Mouse (Mus musculus) retina, postnatal 7 days (tissue): ENCODE data around the gene Sytl1.

Experiments
- DNase-seq: peaks from one replicate; pipeline ENCODE4 v3.0.0-alpha.2; 2012; ENCODE audit warnings: low read depth, low spot score

Gene Sytl1

DNA sequence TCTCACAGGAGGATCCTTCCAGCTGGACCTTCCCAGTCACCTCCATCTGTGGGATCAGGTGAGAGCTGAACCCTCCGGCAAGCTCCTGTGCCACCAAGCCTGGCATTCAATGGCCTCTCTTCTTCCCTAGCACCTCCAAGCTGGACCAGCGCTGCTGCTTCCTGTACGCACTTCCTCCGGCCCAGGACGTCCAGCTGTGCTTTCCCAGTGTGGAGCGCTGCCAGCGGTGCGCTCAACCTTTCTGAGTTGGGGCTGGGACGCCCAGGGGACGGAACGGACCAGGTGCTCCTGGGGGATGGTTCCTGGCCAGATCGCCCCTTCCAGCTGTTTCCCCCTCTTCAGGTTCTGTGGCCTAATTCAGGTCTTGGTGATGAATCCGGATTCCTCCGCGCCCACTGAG, 15.8 kb downstream of the Sytl1 start:
- no peak for DNase-seq

DNA sequence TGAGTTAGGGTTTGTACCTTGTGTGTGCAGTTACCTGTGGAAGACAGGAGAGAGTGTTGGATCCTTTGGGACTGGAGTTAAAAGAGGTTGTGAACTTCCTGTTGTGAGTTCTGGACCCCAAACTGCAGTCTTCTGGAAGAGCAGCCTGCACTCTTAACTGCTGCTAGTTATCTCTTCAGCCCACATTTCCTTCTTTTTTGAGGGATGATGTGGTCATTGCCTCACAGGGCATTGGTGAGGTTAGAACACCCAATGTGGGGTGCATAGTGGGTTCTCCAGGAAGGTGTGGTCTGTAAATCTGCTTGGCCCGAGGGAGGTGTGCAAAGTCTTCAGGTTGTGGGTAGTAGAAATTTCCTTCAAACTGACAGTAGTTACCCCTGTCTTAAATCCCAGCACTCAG, 18.6 kb downstream of the Sytl1 start:
- no peak for DNase-seq

DNA sequence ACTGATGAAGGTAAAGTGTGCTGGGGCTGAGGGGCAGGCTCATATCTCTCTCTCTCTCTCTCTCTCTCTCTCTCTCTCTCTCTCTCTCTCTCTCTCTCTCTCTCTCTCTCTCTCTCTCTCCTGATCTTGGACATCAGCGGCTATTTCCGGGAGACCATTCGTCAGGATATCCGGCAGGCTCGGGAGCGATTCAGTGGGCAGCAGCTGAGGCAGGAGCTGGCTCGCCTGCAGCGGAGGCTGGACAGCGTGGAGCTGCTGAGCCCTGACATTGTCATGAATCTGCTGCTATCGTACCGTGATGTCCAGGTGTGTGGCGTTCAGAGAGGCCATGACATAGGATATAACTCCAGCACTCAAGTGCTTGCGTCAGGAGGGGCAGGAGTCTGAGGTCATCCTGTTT, 19.4 kb downstream of the Sytl1 start:
- DNase-seq: no peak

DNA sequence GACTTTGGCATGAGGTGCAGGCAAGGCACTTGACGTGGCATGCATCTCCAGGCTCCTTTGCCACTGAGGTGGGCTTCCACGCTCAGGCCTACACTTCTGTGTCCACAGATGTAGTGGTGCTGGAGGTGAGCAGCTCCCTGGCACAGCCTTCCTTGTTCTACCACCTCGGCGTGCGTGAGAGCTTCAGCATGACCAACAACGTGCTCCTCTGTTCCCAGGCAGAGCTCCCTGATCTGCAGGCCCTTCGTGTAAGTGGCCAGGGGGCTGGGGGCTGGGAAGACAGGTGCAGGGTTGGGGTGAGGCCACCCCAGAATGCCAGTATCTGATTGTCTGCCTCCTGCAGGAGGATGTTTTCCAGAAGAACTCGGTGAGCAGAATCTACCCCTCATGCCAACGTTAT, 20.2 kb downstream of the Sytl1 start:
- no peak for DNase-seq

DNA sequence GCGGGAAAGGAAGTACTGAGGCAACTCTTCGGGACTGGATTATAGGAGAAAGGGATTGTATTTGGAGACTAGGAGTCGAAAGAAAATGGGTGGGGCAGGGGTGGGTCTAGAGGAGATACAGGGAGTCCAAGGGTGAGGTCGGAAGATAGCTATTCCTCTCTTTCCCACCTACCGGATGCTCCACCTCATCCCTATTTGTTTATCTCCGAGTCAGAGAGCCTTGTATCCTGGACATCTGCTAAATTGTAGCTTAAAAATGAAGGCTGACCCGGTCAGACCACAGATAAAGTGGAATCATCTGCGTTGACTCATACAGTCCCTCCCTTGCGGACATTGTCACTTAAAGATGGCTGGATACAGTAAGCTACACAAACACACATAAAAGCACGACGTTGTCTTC, 21.0 kb downstream of the Sytl1 start:
- no peak for DNase-seq

DNA sequence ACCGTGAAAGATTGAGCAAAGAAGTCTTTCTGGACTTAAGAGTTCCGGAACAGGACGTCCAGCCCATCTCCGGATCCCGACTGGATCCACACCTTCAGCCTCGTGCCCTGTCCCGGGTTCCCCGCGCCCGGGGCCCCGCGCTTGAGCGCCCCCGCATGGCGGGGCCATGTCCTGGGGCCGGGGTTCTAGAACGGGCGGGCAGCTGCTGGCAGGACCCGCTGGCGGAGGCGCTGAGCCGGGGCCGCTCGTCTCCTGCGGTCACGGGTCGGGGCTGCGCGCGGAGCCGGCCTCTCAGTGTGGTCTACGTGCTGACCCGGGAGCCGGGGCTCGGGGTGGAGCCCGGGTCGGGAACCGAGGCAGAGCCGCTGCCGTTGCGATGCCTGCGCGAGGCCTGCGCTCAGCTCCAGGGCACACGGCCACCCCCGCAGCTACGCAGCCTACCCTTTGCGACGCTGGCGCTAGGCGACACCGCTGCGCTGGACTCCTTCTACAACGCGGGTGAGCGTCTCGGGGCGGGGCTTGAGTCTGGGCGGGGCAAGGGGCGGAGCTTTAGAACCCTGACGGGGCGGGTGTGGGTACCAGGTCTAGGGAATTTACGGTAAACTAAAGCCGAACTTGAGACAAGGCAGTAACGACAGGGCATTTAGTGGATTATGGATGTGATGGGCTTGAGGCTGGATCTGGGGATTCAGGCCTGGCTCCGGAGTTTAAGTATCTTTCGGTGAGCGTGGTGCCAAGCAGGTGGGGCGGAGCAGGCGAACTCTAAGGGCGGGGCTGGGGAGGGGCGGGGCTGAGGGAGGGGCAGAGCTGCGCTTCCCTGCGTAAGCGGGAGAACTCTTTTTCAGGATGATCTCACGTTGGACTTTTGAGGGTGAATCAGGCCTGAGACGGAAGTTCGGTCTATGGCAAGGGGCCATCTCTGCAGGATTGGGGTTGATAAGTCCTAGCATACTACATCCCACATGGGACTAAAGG, 21.7 kb downstream of the Sytl1 start:
- peak; percentile 75 for DNase-seq

DNA sequence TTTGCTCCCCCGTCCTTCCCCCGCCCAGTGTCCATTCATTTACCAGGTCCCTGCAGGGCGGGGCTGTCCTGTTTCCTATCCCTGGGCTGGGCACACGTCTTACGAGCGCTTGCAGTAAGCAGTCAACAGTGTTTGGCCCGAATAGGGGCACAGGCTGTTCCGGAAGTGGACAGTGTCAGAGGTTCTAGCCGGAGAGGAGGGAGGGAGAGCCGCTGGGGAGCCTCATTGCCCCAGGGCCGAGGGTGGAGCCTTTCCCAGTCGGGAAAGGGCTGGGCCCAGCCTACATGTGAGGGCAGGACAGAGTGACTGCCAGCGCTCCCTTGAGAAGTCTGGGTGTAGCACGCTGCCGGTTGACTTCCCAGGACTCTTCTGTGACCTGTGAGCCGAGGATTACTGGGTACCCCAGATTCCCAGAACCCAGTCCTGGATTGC, 22.4 kb downstream of the Sytl1 start, which contains the start of gene Map3k6:
Gene Map3k6 (plus strand): TSS at position 329 of the 432 bp plus-strand sequence.
- no peak for DNase-seq

DNA sequence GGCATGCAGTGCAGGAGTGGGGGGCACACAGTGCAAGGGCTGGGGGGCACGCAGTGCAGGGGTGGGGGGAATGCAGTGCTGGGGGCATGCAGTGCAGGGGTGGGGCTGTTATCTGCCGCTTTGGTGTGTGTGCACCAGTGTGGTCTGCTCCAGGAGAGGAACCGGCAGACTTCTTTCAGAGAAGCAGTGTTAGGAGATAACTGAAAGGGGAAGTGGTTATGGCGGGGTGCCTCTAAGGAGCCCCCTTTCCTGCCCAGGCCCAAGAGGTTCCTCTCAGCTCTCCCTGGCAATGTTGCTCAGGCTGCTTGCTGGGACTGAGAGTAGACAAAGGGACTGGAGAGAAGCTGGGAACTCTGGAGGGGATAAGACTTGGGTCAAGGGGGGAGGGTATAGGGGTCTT, 25.0 kb downstream of the Sytl1 start:
- no peak for DNase-seq

DNA sequence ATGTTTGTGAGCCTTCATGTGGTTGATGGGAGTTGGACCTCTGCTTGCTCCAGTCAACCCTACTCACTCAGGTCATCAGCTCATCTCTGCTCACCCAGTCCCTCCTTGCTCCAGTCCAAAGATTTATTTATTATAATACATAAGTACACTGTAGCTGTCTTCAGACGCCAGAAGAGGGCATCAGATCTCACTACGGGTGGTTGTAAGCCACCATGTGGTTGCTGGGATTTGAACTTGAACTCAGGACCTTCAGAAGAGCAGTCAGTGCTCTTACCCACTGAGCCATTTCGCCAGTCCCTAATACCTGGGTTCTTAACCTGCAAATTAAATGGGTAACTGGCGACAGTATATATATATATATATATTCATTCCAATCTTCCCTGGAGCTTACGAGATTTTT, 27.5 kb downstream of the Sytl1 start:
- no peak for DNase-seq

DNA sequence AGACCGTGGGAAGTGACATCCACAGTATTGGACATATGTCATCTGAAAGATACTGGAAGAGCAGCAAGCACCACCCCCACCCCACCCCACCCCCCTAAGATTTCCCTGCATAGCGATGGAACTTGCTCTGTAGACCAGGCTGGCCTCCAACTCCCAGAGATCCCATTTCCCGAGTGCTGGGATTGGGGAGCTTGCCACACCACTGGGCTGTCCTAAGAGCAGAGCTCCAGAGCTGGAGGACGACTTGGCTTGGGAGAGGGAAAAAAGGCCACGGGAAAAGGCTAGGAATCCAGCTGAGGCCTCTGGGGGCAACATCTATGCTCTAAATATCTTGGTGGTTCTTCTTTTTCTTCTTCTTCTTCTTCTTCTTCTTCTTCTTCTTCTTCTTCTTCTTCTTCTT, 28.1 kb downstream of the Sytl1 start:
- DNase-seq: no peak

DNA sequence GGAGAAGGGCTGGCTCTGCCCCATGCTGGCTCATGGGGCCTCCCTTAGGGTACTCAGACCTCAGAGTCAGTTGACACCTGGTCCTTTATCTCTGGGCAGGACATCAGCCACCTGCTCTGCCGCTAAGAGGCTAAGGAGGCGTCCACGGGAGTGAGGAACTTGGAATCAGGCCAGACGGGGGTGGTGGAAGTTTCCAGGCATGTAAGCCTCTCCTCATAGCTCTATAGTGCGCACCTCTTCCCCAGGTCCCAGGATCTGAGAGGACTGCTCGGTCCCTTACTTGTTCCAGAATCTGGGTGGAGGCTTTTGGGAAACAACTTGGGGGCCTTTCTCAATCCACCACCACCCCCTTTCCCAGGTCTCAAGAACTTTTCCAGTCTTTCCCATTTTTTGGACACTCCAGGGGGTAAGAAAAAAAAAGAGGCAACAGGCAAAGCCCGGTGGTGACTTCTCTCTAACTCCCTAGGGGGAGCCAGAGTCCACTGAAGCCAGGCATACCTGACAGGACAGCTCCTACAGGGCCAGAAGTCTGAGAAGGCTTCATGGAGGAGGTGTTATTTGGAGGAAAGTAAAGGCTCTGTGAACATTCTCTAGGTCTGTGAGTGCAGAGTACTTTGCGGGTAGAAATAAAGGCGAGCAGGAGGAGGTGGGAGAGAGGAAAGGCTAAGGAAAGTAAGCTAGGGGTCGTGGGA, 29.5 kb downstream of the Sytl1 start:
- DNase-seq: no peak

DNA sequence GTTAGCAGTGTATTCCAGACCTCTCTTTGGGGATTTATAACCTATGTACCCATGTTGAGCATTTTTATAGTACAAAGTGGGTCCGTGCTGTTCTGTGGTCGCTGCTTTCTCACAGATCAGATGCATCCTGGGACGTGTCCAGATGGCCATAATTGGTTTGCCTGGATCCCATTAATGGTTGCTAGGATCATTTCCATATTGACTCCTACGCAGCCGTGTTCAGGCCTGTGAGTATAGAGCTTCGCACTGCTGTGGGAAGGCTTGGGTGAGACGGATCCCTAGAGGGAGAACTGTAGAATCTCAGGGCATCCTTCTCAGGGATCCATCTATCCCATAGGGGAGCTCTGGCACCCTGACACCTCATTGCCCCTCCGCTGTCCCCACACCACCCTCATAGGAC, 33.3 kb downstream of the Sytl1 start:
- DNase-seq: no peak

DNA sequence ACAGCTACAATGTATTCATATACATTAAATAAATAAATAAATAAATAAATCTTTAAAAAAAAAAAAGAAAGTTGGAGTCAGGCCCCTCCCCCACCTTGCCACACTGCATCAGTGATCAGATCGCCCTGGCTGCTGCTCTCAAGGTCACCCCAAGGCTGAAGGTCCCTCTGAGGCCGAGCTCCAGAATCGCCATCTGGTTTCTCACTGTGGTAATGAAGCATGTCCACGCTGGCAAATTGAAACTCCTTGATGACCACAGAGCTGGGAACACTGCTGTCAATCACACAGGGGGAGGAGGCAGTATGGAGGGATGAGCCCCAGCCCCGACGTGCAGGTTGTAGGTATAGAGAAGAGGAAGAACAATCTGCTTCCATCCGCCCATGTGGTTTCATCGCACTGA, 35.3 kb downstream of the Sytl1 start:
- no peak for DNase-seq

DNA sequence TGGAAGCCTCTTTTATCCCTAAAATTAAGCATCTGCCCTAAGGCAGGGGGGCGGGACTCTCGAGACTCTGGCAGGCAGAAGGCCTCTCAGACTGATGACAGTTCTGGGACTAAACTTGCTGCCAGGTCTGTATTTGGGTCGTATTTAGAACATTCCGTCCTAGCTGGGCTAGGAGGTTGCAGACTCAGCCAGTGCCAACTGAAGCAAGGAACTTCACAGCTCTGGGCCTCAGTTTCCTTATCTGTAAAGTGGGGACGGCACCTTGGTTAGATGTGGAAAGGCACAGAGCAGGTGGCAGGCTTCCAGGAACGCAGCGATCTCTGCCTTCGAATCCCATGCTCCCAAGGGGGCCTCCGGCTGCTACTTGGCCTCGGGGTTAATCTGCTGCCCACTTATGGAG, 36.8 kb downstream of the Sytl1 start:
- no peak for DNase-seq

DNA sequence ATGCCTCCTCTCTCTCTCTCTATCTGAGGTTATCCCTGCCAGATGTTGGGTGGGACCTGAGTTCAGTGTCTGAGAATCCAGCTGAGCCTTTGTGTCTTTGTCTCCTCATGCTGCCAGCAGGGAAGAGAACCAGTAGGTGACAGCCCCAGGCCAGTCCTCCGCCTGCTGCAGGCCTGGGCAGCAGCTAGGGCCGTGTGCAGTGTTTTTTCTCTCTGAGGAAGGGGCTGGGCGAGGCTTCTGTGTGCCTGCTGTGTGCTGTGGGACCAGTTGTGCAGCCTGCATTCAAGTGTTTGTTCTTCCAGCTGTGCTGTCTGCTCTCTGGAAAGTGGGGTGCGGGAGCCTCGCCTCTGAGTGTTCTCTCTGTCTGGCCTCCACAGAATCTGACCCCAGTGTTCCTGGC, 39.0 kb downstream of the Sytl1 start:
- no peak for DNase-seq

DNA sequence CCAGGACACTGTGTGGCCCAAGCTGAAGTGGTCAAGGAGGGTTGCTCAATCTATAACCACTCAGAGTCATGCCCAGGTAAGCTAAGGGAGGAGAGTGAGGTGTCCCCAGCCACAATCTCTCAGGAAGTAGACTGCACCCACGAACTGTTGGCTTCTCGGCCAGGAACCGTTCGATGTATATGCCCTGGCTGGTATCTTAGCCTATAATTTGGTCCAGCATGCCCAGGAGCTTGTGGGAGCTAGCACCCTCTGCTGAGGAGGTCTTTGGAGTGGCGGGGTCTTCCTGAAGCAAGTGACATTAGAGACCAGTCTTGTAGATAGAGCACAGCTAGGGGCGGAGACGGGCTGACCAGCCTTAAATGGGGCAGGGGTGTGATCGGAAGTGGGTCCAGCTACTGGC, 41.2 kb downstream of the Sytl1 start:
- DNase-seq: no peak

DNA sequence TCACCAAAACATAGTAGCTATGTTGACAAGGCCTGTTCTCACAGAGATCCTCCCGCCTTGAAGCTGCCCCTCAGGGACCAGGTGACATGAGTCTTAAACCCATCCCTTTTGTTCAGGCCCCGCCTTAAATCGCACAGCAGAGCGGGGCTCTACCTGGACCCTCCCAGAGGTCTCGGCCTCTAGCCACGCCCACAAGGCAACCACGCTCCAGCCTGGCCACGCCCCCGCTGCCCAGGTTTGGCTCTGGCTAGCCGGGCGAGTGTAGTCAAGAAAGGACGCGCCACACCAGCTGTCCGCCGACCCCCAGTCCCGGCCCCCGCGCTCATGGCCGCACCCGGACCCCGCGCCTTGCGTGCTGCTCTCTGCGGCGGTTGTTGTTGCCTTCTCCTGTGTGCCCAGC, 42.3 kb downstream of the Sytl1 start:
- no peak for DNase-seq

DNA sequence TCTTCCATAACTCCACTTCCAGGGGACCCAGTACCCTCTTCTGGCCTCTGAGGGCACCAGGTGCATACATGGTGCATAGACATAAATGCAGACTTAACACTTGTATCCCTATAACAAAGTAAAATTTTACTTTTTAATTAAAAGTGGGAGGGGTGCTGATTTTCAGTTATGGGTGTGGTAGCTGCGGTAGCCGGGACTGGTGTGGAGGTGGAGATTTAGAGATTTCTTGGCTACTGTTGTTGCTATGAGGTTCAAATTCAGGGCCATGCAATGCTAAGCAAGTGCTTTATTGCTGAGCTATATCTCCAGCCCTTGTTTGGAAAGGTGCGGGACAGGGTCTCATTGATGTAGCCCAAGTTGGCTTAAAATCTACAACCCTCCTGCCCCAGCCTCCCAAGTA, 44.2 kb downstream of the Sytl1 start:
- DNase-seq: no peak

DNA sequence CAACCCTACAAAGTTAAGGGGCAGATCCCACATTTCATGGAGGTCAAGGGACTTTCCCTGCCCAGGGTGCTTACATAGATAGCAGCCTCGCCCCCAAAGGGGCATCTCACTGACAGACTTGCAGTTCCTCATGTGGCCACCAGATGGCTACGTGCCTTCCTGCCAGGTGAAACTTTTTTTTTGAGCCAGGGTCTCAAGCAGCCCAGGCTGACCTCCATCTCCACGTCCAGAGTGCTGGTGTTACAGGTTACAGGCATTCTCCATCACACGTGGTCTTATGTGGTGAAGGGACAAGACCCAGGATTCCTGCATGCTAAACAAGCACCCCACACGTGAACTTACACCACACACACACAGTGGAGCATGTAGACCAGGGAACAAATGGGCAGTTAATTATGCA, 45.3 kb downstream of the Sytl1 start:
- DNase-seq: peak; percentile 67

DNA sequence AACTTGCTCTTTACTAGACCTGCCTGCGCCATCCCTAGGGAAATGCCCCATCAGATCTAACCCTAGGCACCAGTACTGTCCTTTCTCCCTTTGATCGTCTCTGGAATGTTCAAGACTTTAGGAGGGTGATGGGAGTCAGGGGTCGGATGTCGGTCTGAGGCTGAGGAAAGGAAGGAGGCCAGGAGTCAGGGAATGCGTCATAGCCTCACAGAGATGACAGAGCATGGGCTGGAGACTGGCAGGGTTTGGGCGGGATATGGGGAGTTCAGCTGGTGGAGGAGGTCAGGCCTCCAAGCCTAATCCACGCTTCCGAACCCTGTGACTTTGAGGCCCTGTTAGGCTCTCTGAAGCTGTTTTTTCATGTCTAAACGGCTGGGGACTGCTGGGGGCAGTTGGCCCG, 49.3 kb downstream of the Sytl1 start:
- no peak for DNase-seq

DNA sequence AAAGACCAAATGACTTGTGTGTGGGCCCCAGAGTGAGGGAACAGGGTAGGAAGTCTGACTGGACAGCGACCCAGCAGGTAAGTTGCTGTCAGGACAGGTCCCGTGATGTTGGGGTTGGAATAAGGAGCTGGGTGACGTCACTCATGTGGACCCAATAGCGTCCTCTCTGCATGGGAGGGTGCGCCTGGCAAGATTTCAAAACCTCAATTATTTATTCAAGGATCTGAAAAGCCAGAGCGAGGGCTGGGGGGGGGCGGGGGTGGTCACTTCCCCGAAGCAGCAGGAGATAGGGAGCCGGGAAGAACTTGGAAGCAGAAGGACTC, 49.7 kb downstream of the Sytl1 start:
- no peak for DNase-seq

DNA sequence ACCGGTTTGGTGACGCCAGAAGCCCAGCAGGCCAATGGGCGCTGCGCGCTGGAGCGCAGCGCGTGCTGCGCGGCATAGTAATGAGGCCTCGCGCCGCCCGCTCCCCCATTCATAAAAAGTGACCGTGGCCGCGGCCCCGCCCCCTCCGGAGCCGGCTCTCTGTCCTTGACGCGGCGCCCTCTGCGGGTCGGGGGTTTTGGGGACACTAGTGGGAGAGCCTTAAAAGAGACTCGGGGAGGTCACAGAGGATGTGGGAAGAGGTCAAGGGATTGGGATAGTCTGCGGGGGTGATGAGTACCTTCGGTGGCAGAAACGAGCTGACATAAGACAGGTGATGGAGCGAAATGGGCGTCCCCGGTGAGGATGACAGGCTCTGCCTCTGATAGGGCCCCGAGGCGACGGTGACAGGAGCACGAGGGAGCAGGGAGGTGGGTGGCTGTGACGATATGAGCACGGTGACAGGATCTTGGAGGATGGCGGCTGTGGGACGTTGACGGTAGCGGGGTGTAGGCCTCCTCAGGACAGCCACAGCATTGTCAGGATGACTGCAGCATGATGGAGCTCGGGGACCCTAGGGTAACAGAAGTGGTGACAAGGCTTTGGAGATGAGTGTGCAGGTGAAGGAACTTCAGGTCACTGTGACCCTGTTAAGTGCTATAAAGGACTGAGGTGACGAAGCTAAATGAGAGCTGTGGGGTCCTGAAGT, 50.2 kb downstream of the Sytl1 start:
- peak; percentile 67 for DNase-seq
